Mouse (Mus musculus) thymus, postnatal 36 days (tissue): Measurements from ENCODE around the gene Rabgap1l.
"Not testable (repeated sequence)": the region's sequence is repeated elsewhere in the genome, so short reads cannot be mapped to it uniquely, and the experiment has no call there.

Experiments used
- DNase-seq, 2 experiments: peaks; one replicate each; pipeline ENCODE4 v3.0.0; 2022; ENCODE audit warnings: mixed read lengths in 2 of 2

The Rabgap1l gene

GRCm38 (mm10) chr1:160481643-160482042 is 311.4 kb downstream of the Rabgap1l start:
- no peak for DNase-seq

- DNase-seq = no peak
Observed at GRCm38 (mm10) chr1:160467443-160467842, 325.6 kb downstream of the Rabgap1l start.

- DNase-seq = no peak
Observed at GRCm38 (mm10) chr1:160465186-160465585, 327.8 kb downstream of the Rabgap1l start.

- no peak for DNase-seq
Observed at GRCm38 (mm10) chr1:160464148-160464547, 328.9 kb downstream of the Rabgap1l start.

GRCm38 (mm10) chr1:160460346-160460745 is 332.7 kb downstream of the Rabgap1l start:
- DNase-seq = no peak

- DNase-seq = no peak
Observed at GRCm38 (mm10) chr1:160451663-160452062, 341.3 kb downstream of the Rabgap1l start.

GRCm38 (mm10) chr1:160448681-160449080 is 344.3 kb downstream of the Rabgap1l start:
- DNase-seq = no peak

GRCm38 (mm10) chr1:160446823-160447222 is 346.2 kb downstream of the Rabgap1l start:
- no peak for DNase-seq

GRCm38 (mm10) chr1:160443506-160443905 is 349.5 kb downstream of the Rabgap1l start:
- no peak for DNase-seq

- DNase-seq = no peak
Observed at GRCm38 (mm10) chr1:160441679-160442078, 351.3 kb downstream of the Rabgap1l start.

- DNase-seq = no peak
Observed at GRCm38 (mm10) chr1:160441161-160441560, 351.9 kb downstream of the Rabgap1l start.

GRCm38 (mm10) chr1:160438820-160439219 is 354.2 kb downstream of the Rabgap1l start:
- no peak for DNase-seq

- DNase-seq = no peak
Observed at GRCm38 (mm10) chr1:160417196-160417854, 375.7 kb downstream of the Rabgap1l start.

GRCm38 (mm10) chr1:160410822-160411221 is 382.2 kb downstream of the Rabgap1l start:
- no peak for DNase-seq

- DNase-seq = not testable (repeated sequence)
Observed at GRCm38 (mm10) chr1:160409689-160410088, 383.3 kb downstream of the Rabgap1l start.

- DNase-seq = no peak
Observed at GRCm38 (mm10) chr1:160409123-160409522, 383.9 kb downstream of the Rabgap1l start.

GRCm38 (mm10) chr1:160408302-160408897 is 384.6 kb downstream of the Rabgap1l start:
- no peak for DNase-seq

- DNase-seq = no peak
Observed at GRCm38 (mm10) chr1:160399428-160399827, 393.6 kb downstream of the Rabgap1l start.

- no peak for DNase-seq
Observed at GRCm38 (mm10) chr1:160397037-160397436, 396.0 kb downstream of the Rabgap1l start.

- DNase-seq = no peak
Observed at GRCm38 (mm10) chr1:160387446-160387845, 405.6 kb downstream of the Rabgap1l start.

- DNase-seq = no peak
Observed at GRCm38 (mm10) chr1:160378367-160378766, 414.6 kb downstream of the Rabgap1l start.

GRCm38 (mm10) chr1:160377337-160378336 is 415.4 kb downstream of the Rabgap1l start:
- peak; percentile 30 to 45 for DNase-seq

- DNase-seq = no peak
Observed at GRCm38 (mm10) chr1:160374490-160374889, 418.5 kb downstream of the Rabgap1l start.
